Mouse (Mus musculus) 3T3-L1 (cell line): ENCODE measurements around the gene Sept10.

Experiments
- DNase-seq: peaks from one replicate; pipeline ENCODE4 v3.0.0-alpha.2; 2015; ENCODE audit warnings: low read depth, low spot score

The Sept10 gene

DNA sequence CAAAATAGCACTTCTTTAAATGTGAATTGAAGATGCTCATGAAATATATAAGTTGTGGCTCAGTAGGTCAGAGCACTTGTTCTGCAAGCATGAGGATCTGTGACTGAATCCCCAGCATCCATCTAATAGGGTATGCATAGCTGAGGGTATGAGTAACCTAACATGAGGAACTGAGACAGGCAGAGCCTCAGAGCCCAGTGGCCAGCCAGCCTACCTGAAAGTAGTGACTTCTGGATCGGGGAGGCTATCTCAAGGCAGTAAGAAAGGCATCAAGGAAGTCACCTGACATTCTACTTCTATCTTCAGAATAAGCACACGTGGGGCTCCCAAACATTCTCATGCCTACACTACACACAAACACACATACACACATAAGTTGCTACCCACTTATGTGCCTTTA, 3.5 kb upstream of the Sept10 start:
- no peak for DNase-seq

DNA sequence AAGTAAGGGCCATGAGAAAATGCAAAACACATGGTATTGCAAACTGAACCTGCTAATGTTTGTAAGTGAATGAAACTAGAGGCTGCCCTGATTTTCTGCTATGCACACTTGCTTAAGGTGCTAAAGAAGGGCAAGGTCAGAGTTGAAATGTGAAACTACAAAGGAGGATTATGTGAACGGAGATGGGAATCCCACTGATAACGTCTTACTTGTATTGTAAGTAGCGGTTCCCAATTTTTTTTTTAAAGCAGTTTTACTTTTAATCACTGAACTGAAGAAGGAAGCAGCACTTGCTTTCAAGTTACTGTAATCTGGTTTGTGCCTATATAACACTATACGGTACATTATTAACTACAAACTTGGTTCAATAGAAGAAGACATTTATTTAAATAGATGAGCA, 2.2 kb upstream of the Sept10 start:
- DNase-seq, result no peak

DNA sequence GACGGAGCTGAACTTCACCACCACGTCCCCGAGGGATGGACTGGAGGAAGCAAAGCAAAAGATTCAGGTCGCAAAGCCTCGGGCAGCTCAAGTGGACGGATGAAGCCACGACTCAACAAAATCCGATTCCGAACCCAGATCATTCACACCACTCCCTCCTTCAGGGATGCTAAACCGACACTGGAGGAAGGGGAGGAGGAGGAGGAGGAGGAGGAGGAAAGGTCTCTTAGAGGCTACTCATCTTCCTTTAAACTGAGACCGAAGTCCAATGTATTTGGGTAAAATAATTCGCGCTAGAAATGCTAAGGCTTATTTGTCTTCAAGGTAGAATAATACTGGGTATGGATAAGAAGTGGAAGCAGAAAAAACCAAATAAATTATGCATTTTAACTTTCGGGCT, 1.7 kb upstream of the Sept10 start:
- no peak for DNase-seq

DNA sequence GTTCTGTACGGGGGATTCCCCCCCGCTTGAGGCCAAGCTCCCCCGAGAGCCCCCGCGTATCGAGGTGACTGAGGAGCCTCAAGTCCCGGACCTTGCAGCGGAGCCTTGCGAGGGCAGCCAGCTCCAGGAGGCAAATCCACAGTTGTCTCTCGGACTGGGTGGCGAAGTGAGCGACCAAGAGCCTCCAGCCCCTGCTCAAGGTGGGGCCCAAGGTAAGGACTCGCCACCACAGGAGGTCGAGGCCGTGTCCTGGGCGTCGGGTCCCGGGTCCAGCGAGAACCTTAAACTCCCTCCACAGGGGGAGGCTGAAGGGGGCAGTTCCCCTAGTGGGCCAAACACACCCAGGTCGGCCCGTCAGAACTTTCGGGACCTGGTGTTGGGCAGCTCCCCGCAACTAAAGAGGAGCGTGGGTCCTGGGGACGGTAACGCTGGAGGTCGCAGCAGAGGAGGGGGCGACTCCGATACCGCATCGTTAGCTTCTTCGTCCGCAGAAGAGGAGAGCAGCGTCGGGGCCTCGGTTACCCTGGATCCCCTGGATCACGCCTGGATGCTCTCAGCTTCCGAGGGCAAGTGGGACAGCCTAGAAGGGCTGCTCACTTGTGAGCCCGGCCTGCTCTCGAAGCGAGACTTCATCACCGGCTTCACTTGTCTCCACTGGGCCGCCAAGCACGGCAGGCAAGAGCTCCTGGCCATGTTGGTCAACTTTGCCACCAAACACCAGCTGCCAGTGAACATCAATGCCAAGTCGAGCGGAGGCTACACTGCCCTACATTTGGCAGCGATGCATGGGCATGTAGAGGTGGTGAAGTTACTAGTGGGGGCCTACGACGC, 839 bp upstream of the Sept10 start:
- no peak for DNase-seq

DNA sequence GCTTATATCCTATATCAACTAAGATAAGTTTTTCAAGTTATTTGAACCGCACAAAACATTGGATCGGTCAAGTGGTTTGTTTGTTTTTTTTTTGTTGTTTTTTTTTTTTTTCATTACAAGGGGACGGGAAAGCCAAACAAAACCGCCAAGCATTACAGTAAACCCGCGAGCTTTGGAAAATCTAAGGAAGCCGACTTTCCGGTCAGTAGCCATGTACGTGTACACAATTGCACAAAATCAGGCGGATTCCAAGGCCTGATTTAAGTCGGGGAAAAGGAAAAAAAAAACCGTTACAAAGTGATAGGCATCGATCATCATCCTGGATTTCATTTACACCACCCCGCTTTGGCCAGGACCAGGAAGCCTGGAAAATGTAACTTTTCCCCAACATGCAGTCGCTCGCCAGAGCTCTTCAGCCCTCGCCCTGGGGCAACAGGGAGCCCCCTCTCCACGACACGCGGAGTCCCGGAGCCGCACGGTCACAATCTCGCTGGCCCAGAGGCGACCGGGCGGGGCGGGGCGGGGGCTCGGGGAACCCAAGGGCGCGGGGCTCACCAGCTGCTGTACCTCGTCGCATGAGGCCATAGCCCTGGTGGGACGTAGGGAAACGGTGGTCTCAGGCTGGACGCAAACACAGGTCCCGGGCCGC, 699 bp downstream of the Sept10 start:
- peak; percentile 86 for DNase-seq

DNA sequence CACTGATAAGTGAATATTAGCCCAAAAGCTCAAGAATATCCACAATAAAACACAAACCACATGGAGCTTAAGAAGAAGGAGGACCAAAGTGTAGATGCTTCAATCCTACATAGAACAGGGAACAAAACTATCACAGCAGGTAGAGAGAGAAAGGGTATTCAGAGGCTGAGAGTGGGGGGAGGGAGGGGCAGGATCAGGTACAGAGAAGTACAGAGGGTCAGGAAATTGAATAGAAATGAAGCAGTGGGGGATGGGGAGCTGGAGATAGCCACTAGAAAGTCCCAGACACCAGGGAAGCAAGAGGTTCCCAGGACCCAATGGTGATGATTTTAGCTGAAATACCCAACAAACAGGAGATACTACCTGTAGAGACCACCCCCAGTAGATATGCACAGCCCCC, 21.6 kb downstream of the Sept10 start:
- DNase-seq, result no peak

DNA sequence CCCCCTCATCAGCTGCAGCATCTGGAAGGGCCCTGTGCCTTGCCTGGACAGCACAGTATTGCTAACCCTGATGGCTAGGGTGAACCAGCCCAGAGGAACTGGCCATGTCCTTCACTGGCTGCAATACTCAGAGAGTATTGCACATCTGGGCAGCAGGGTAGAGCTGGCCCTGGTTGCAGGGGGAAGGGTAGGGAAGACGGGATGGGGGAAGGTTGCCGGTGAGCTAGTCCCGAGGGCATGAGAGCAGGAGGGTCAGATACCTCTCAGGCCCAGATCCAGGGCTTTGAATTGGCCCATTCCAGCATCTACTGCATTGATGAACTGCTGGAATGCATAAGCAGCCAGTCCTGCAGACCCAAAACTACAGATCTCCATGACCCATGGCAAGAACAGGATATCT, 24.9 kb downstream of the Sept10 start:
- no peak for DNase-seq

DNA sequence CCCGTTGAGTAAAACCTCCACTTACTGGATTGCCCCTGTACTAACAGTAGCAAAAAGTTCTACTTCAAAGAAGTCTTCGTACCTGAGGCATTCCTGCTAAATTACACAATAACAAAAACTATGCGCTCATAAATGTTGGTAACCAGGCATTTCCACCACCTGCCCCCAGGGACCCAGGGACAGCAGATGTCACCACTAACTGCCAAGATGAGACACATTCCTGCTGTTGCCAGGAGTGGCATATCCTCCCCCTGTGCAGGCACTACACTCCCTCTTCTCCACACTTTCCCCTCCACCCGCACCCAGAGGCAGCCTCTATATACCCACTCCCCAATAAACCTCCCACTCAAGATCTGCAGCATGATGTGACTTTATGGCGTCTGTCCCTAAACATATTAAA, 26.8 kb downstream of the Sept10 start:
- DNase-seq, result no peak

DNA sequence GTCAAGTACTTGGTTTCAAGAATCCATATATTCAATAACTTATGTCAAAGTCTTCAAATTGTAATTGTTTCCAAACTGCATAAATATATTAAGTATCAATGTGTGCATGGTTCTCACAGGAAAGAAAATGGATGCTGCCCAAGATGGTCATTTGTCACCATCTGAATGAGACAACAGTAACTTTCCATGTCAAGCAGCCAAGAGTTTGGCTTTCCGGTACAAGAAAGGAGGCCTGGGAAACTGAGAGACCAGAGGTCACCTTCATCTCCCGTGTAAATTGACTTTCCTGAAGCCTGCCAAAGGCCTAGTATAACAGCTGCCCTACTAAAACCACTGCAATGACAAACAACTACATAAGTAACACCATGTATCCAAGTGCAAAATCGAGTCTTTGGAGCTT, 39.3 kb downstream of the Sept10 start:
- no peak for DNase-seq

DNA sequence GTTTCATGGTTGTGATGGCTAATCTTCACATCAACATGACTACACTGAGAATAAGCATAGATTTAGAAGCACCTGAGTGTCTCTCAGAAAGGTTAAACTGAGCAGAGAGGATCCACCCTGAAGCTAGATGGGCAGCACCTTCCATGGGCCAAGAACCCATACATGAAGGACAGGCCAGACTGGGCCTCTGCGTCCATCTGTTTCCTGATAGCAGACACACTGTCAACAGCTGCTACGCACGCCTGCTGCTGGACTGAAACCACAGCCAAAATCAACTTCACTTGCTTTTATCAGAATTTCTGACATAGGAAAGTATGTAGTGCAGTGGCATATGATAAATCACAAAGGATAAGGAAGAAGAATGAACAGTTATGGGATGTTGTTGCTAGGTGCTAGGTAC, 42.0 kb downstream of the Sept10 start:
- DNase-seq, result no peak

DNA sequence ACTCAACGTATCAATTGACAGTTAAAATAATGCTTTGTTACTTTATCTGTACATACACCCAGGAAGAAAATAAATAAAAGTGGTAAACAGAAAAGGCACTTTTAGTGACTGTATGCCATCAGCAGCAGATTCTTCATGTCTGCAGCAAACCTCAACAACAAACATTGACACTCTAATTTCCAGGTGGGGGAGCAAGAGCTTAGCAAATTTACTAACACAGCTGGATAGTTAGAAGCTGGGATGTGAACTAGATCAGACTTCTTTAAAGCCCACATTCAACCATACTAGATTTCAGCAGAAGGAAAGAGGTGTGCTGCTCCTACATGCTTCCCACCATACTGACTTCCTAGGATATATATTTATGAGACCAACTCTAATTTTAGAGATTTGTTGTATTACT, 49.1 kb downstream of the Sept10 start:
- DNase-seq, result no peak

DNA sequence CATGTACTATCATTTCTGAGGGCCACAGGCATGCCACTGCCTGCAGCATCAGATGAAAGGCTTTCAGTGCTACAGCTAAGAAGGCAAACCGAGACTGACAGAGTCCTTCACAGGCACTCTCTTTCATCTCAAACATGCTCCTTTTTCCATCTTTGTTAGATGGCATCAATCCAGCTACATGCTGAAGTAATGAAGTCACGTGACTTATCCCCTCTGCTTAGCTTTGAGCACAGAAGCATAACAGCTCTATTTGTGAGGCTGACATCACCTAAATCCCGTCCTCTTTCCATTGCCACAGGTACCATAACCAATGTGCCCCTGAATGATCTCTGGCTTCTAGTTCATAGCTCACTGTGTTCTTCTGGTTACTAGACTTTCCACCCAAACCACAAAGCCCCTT, 50.6 kb downstream of the Sept10 start:
- no peak for DNase-seq

DNA sequence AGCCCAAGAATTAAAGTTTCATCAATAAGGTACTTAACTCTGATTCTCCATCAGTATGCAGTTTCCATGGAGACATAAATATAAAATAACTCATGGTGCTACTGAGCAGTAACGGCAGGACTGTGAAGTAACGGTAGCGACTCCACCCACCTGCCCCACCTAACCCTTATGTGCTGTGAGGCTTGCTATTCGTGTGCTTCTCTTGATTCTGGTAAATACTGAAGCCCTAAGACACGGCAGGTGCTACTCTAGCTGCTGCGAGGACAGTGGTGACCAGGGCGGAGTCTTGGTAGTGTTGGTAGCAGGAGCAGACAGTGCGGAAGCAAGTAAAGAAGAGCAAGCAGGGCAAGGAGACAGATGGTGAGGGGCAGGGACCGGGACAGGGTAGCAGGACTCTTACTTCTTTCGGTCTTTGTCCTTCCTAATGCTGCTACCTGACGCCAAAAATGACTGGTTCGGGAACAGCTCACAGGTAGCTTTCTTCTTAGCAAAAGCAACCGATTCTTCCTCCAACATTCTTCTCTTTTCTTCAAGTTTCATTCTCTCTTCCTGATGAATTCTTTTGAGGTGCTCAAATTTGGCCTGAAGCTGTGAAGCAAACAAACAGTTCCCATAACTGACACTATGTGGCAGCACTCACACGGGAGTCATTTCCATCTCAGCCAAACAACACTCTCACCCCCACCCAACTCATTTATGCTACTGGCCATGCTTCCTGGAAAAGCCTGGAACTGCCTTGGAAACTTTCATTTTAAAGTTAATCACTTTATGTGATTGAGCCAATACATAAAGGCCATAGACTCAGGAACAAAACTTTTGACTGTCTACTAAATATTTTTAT, 55.3 kb downstream of the Sept10 start:
- peak; percentile 77 for DNase-seq

DNA sequence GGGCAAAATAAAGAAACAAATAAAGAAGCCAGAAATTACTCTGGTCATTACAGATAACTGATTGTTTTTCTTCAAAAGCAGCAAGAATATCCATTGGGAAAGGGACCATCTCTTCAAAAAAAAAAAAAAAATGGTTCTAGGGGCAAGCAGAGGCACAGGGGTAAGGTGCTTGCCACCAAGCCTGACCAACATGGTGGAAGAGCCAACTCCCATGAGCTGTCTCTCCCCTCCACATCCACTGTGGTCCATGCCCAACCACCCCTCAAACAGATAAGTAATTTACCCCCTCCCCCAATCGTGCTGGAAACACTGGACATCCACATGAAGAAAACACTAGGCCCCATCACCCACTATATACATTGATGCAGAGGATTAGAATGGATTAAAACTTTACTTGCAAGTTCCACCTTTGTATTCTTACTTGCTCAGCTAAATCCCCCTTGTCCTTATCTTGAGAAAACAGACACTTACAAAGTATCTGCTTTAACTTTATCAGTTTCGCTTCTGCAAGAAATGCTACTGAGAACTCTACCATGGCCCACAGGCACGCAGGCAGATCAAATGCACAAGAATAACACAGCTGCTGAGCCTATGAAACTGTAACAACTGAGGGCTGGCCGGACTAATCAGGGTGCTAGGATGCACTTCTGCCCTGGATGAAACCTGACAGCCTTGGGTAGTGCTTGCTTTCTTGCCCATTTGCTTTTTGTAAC, 59.3 kb downstream of the Sept10 start:
- DNase-seq, result no peak

DNA sequence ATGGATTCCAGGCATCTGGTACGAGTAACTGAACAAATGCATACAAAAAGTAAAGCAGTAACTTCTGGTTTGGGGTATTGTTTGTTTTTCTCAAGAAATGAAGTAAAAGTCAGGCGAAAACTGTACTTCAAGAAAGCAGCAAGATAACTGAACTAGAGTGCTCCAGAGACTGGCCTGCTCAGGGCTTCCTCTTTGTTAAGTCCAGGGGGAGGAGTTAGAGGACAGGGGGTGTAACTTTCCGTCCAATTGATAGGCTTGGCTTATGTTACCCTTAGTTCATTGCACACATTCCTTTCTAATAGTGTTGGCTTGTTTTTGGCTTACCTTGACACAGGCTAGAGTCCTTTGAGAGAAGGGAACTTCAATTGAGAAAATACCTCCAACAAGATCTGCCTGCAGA, 63.0 kb downstream of the Sept10 start:
- DNase-seq, result no peak

DNA sequence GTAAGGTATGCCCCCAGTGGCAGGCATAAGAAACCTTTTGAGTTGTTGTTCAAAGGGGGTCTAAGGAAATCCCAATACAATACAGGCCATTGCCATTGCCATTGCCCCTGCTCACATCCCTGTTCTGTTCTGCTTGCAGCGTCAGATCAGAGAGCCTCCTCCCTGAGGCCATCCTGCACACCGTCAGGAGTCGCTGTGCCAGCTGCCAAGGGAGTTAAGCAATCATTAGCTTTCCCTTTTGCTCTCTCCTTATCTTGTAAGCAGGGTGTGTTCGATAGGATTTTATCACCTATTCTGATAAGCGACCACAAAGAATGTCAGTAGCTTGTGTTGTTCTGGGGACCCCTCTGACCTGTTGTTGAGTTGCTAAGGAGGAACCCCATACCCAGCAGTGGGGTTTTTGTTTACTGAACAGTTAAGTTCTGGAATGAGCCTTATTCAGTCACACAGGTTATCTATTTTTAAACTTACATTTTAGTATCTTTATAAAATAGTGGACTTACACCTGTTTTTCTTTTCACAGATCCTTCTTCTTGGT, 69.0 kb downstream of the Sept10 start:
- DNase-seq, result peak; percentile 19

DNA sequence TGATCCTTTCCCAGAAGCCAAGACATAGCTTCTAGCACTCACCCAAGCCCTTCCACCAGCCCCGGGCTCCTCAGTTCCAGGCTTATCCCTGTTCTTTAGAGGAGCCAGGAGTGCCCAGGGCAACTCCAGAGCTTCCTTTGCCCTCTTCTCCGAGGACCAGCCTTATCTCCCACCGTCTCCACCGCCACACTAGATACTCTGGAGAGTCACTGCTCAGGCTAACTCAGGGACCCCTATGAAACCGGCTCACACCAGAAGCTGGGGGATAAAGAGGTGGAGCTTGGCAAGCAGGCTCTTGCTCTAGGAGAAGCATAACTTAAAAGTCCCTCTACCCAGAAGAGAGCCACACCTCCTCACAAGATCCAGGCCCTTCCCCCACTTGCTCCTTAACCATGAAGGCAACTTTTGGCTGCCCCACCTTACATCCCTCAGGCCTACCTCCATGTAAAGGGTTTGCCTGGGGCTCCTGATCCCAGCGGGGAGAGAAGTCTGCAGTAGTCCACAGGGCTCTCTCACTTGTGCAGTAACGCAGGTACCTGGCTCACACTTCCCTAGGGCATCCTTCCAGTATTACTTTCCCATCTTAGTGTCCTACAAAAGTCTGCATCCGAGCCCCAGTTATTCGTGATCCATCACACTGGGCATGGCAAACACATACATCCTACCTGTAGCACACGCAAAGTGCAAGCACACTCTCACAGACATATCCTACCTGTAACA, 70.5 kb downstream of the Sept10 start:
- no peak for DNase-seq

DNA sequence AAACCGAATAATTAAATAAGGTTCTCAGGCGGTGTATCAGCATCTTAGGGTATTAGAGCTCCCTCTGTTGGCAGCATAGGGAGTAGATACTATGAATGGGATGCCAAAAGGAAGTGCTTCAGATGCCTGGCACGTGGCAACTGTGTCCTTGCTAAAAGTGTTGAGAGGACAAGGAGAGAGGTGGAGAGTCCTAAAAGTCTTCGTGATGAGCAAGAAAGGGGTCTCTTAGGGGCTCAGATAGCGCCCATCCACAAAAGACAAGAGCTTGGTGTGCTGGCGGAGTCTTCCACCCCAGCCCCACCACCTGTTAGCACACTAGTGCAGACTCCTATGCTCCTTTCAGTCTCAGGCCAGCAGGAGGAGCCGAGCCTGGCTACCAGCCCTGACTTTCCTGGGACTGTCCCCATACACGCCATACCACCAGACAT, 71.7 kb downstream of the Sept10 start:
- peak; percentile 84 for DNase-seq

DNA sequence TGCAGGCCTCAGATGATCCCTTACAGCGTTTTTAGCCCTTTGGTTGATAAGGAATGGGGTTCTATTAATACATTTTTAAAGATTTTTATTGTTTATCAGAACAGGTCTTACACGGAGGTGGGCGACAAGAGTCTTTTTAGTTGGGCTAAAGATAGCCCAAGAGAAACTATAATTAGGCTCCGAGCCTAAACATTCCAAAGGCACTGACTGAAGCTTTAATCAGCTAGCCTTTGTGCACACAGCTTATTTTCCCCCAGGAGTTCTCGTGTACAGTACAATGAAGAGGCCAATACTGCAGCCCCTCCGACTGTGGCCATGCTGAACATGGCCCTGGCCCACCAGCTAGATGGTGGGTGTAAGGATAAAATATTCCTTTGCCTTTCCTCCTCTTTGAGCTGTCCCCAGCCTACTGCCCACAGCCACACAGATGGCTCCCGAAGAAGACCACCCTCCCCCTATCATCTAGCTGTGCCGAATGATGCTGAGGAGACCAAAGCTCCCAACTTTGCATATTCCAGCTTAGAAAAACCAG, 88.1 kb downstream of the Sept10 start:
- DNase-seq, result no peak

DNA sequence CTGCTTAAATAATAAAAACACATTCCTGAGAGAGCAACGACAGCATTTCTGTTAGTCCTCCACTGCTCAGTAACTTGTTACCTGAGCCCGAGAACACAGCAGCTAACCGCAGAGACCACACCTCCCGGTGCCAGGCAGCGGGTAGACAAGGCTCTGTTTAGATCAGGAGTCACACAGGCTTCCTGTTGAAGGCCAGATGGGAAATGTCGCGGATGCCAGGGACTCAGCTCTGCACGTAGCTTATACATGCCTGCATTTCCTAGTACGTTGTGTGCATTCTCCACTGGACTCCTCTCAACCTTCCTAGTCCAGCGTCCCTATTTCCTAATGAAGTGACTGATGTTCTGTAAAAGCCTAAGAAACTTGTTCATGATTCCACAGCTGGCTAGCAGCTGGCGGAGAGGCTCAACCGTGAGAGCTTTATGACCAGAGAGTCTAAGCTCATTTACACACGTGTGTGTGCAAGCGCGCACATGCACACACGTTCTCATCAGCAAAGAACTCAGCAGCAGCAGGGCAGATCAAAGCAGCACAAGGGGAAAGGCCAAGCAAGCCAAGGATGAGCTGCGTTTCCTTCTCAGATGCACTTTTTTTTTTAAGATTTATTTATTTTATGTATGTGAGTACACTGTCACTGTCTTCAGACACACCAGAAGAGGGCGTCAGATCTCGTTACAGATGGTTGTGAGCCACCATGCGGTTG, 89.6 kb downstream of the Sept10 start:
- DNase-seq, result no peak
